Mouse (Mus musculus): ENCODE measurements around the gene Tusc2.

Tusc2 gene

DNA sequence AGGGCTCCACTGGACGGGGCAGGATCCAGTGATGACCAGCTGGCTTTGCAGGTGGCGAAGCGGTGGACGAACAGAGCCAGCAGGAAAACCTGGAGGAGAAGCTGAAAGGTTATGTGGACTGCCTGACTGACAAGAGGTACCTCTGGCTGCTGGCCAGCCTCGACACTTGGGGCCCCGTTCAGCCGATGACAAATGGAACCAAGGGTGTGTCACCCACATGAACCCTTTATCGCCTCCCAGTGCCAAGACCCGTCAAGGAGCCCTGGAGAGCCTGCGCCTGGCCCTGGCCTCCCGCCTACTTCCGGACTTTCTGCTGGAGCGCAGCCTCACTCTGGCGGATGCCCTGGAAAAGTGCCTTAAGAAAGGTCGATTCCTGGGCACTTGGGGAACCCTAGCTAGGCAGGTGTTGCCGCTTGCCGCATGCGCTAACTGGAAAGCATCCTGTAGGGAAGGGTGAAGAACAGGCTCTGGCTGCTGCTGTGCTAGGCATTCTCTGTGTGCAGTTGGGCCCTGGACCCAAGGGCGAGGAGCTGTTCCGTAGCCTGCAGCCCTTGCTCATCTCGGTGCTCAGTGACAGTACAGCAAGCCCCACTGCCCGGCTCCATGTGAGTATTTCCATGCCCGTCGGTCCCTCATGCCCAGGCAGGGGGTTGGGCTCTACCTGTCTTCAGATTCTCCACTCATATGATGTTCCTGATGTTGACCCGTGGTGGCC is 27.2 kb downstream of the Tusc2 start:
- peak in 1 of 2 experiments; percentile 49 for DNase-seq

DNA sequence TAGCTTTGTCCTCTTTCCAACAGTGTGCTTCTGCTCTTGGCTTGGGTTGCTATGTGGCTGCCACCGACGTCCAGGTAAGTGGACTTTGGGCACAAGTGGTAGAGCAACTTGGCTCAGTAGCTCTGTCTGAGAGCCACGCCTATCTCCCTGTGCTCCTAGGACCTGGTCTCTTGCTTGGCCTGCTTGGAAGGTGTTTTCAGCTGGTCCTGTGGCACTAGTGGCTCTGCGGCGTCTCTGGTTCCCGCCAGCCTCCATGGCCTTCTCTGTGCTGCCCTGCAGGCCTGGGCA is 27.7 kb downstream of the Tusc2 start:
- no peak for DNase-seq

DNA sequence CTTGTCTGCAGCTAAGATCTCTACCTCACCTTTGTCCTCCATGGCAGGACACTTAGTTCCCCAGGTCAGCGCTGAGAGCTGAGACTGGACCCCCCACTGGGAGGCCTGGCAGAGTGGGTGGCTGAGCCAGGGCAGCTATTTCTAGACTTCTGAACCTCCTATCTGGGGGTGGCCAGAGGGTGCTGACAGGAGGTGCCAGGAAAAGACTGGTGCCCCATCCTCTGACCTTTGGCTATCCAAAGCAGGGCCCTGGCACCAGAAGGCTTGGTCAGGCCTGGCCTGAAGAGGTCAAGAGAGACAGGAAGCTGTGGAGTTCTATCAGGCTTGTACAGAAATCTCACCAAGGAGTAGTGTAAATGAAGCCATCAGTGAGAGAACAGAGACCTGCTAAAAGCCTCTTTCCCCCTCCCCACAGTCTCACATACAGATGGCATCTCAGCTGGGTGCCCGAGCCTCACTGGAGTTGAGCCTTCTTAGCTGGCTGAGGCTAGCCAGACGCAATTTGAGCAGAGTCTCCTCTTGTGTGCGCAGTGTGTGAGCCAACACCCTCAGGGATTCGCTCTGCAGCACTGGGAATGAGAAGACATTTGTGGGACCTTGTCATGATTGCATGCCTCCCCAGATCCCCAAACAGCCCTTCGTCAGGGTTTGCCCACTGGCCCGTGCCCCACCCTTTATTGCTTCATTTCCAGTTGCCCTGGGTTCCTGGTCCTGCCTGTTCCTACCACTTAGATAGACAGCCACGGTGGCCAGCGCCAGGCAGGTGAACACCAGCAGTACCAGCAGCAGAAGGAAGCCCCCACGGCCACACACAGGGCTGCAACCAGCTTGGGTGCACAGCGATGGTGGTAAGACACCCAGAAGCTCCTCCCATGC is 30.3 kb downstream of the Tusc2 start:
- DNase-seq, result no peak

DNA sequence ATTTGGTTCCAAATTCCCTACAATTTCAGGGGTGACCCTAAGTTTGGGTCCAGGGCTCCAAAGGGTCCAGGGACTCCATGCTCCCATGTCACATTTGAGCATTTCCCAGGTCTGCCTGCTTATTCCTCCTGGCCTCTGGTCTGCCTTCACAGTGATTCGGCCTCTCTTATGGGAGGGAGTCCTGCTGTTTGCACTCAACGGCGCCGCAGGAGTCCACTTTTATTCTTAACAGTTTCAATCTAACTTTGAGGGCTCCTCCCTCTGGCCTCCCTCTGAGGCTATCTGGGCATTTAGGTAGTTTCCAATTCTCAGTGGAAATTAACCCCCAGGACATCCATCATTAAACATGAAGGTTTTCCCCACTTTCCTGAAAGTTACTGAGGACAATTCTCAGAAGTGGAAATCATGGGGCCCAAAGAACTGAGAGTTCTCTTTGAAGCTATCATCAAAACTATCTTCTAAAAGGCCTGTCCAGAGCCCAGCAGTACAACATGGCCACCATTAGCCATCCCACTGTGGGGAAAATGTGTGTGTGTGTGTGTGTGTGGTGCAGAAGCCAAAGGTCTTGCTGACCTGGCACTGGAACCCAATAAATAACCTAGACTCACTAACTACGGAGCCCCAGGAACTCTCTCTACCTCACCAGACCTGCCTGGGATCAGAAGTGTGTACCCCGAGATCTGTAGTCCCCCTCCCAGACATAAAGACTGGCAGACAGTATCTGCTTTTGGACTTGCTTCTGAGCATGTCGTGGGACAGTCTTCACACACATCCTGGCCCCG is 31.4 kb downstream of the Tusc2 start:
- DNase-seq, result no peak

DNA sequence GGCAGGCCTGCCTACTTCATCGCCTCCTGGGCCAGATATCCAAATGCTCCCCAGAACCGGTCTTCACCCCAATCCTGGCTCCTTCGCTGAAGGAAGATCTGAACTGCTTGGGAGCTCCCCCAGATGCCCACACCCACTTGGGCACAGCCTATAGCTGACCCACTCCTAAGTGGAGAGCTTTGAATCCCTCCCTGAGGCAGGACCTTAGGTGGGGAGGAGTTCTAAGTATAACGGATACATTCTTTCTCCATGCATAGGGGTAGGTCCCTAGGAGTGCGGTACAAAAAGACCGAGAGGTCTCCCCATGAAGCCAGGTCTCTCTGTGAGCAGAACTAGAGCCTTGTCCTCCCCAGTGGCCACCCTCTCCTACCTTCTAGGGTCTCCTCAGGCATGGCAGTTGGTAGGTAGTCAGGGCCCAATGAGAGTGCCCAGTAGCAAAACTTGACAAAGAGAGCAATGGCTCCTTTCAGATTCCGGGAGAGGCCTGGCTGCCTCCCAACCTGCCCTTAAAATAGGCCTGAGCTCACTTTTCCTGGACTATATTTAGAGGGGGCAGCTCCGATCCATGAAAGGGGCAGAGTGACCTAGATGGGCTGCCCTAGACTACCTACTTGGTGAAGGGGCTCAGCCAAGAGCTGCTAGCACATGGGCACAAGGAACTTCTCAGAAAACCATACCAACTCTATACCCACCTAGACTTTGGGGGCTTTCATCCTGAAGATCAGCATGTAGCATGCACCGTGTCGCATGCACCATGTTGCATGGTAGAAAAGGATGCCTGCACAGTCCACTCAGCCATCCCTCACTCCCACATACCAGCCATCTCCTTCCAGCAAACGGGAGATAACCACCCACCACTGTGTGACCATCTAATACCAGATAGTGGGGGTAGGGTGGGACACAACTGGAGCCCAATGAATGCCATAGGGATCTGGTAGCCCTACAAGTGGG is 33.8 kb downstream of the Tusc2 start:
- no peak for DNase-seq

DNA sequence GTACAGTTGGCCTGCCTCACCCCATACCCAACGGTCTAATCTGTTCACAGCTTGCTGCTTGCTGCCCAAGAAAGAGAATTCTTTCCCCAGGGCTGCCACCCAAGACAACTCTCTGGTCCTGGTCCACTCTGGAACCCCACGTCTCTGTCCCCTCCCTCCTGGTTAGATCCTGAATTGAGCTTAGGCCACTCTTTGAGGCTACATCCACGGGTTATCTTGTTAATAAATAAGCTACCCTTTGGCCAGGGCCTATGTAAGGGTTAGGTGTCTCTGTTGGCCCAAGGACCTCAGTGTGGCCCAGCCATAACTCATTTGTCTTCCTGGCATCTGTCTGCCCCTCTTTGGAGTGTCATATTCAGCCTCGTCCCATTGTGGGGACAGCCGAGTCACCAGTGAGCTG is 35.3 kb downstream of the Tusc2 start:
- DNase-seq, result no peak

DNA sequence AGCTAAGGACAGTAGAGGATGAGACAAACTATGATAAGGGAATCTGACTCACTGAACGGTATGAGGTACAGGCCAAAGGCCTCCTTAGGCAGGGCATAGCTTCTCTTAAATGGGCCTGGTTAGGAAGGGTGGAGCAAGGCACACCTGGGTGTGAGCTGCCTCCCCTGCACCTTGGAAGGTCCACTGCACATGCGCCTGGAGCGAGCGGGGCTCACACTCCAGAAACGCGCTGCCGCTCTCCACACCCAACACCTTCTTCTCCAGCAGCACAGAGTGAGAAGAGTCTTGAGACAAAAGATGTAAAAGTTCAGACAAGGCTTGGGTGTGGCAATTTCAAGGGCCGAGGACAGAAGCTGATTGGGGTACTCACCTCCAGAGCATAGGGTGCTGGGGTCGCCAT is 36.4 kb downstream of the Tusc2 start:
- DNase-seq, result no peak

DNA sequence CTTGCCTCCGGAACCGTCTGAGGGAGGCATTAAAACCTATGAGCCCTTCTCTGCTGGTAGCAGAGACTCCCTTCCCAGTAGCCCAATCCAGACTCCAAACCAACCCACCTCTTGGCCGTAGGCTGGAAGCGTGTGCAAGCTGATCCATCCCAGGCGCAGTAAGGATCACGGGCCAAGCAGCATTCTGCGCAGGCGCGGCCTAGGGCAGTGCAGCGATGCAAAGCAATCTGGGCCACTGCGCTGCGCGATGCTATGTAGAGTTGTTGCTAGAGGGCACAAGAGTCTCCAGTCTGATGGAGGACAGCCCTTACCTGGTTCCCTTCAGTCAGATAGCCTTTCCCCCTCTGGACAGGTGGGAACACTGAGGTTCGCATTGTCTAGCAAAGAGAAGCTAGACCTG is 36.8 kb downstream of the Tusc2 start:
- DNase-seq, result peak; percentile 62 to 69

DNA sequence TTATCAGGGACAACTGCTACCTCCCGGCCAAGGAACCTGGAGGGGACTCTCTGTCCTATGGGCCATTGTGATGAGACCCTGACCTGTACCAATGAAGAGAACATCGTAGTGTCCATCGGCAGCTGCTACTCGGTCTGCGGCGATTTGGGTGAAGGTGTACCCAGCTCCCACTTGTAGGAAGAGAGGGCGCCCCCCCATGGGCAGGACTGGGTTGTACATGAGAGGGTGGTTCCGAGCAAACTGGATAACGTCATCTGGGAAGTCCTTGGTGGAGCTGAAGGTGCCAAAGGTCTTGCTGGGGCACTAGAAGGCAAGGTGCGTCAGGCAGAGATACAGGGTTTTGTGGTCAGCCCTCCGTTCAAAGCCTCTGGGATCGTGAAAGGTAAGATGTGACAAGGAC is 37.7 kb downstream of the Tusc2 start:
- peak; percentile 47 to 53 for DNase-seq

DNA sequence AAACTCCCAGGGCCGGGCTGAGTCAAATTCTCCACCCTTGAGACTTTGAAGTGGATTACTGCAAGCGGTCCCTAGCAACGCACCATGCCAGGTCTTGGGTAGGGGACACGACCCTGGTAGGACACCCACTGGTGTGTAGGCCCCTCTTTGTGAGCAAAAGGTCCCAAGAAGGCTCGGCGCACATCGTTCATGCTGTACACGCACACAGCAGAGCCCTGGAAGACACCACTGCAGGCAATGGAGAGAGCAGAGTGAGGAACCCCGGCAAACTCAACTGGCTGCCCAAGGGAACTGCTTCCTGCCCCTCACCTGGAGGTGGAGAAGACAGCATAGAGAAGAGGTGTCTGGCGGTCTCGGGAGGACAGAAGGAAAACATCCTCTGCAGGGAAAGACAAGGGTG is 38.2 kb downstream of the Tusc2 start:
- no peak for DNase-seq

DNA sequence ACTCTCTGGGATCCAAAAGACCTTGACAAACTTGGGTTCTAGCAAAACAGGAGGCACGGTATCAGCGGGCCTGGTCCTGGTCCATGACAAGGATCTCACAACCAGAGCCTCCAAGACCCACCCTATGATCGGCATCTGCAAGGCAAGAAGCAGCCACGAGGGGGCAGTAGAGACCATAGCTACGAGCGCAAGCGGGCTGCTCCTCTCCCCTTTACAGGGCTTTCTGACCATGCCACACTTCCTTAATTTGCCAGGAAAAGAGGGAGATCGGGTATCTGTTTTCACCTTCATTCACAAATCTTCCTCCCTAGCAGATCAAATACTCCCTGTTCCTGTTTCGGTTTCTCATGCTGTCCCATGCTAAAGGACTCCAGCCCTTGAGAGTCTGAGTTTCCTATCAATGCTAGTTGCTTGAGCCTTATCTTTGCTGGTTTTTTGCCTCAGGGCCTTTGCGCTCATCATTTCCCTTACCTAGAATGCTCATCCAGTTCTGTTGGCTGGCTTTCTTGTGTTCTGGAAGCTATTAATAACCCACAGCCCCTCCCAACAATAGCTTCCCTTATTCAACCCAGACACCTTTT is 39.1 kb downstream of the Tusc2 start:
- DNase-seq, result peak; percentile 96 to 99

DNA sequence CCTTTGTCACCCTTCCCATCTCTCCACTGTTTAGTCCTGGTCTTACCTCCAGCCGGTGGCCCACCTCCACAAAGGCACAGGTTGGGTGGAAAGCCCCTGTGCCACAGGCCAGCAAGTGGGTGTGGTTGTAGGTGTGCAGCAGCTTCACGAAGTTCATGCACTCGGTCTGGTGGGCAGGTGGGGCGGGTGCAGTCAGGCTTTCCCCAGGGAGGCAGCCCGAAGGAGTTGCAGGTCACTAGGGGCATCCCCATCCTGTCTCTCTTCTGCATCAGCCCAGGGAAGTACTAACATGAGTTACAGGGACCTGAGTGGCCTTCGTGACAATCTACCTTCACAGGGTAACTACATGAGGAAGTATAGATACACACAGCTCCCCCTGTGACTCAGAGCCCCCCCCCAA is 40.2 kb downstream of the Tusc2 start:
- no peak for DNase-seq

DNA sequence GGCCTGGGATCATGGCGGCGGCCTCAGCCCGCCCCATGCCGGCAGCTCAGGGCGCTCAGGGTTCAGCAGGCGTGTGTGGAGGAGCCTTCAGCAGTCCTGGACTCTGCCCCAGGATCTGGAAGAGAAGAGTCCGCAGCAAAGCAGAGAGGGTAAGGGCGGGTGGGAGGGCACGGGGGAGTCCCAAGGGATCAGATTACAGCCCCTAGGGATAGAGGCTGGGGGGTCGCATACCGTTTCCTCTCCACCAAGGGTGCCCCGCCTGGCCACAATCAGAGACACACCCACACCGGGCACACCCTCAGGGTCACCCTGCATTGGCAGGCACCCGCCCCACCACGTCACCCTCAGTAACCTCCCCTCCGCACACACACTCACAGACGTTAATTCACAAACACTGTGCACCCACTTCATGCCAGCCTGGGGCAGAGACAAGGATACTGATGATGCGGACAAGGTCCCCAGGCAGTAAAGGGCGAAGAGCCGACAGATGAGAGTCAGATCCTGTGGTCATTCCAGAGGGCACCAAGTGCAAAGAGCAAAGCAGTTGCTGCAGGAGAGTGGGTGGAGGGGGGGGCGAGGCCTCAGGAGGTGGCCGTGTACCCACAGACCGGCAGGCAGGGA is 42.1 kb downstream of the Tusc2 start:
- peak; percentile 66 to 81 for DNase-seq

DNA sequence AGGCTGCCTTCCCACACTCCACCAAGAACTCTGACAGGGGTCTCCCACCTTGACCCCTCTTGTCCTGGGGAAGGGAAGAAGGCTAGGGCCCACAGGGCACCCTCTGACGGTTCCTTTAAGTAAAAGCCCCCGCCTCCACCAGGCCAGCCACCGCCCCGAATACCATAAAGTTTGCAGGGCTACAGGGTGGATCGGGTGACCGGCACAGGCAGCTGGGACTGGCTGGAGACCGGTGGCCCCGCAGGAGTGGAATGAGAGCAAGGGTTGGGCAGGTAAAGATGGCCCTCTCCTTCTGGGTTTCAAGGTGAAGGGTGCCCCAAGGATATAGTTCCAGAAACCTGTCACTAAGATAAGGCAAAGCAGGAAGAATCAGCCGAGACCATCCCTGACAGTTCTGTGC is 43.5 kb downstream of the Tusc2 start:
- DNase-seq, result peak; percentile 67 to 79

DNA sequence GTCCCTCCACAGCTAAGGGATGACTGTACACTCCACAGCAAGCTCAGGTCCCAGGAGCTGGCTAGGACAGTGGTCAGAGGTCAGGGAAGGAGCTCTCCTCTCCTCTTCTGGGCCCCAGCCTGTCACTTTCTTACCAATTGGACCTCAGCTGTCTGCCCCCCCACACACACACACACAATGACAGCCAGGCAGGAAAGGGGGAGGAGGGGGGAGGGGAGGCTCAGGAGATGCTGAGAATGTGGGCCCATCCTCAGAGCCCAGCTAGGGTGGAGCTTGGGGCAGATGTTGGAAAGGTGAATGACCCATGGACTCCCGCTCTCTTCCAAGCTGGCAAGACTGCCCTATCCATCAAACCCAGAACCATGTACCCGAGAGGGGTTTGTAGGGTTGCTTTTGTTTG is 44.0 kb downstream of the Tusc2 start:
- peak in 1 of 2 experiments; percentile 57 for DNase-seq

DNA sequence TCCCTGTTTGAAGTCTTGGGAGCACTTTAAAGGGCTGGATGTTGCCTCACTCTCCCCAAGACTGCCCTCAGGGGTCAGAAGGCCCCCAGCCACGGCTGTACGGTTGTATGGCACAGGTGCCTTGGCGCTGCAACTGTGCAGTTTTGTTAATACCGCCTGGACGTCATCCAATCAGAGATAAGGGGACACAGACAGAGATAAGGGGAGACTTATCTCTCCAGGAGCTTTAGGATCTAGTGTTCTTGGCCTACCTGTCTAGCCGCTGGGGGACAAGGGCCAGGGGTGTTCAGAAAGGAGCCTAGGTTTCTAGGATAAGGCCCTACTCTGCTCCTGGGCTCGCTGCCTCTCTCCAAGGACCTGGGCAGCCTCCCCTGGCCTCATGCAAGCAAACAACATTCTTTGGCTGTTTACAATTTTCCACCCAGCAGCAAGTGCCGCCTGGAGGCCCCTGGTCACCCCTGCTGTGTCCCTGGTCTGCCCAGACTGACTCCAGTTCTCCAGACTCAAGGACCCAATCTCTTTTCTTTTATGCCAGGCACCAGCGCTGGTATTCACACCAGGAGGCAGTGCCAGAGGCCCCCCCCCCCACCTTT is 44.7 kb downstream of the Tusc2 start:
- DNase-seq, result no peak

DNA sequence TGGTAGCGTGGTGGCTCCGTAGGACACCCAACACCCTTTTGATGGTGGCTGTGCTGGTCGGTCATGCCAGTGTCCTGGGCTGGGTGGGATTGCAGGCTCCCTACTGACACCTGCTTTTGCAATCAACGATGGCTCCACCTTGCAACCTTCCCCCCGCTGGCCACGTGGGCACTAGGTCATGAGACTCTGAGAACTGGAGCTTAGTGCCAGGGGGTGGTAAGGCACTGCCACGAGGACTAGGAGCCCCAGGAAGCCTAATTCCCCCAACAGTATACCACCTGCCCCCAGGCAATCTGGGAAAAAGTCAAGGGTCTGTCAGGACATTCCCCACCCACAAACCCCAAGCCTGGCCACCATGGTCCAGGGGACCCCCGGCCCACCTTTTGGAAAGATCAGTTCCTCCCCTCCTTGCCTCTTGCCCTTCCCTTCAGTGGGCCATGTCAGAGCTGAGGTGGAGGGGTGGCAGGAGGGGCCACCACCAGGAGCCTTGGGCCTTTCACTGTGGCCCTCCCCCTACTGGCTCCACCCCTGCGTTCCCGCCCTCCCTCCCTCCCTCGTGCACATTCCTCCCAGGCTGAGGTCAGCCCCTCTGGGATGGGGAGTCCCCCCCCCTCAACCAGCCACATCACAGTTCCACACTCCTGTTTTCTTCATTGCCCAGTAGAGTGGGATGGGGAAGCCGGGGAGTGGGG is 45.8 kb downstream of the Tusc2 start, which contains the start of gene Sema3b:
Gene Sema3b, minus strand, starts transcription at position 489 of the 692 bp plus-strand sequence.
- DNase-seq, result peak; percentile 52 to 70

DNA sequence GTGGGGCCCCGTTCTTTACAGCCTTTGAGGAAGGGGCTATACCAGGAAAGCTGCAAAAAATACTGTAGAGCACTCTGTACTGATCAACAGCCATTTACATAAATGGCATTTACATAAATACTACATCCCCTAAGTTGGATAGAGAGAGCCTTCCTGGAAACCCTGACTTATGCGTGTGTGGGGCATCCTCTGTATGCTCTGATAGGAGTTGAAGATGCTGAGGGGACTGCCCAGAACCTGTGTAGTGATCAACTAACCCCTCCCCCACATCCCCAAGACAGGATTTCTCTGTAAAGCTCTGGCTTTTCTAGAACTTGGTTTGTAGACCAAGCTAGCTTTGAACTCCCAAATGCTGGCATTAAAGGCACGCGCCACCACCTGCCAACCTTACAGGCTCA is 46.4 kb downstream of the Tusc2 start:
- DNase-seq, result no peak

DNA sequence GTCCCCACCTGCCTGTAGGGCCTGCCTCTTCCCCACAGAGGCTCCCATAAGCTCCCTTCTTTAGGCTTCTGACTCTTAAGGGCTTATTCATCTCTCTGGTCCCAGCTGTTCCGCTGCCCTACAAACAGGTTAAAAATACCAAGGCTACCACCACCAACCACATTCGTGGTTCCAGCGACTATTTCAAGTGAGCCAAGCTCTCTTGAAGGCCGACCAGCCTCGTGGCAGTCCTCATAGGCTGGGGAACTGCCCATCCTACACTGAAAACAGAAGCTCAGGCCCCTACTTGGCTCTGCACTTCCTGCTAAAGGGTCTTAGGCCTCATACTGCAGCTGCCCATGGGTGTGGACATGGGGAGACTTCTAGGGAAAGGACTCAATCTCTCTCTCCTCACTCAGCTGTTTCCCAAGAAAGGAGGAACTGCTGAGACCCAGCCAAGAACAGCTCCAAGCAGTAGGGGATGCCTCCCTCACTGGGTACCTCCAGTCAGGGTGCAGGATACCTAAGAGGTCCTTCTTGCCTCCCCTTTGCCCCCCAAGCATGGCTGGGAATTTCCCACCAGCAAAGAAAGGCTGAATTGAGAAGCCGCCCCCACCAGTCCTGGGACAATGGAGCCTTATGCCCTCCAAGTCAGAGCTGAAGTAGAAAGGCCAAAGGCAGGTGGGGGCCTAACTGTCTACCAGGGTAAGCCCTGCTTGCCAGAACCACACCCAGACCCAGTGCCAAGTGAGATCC is 48.6 kb downstream of the Tusc2 start:
- DNase-seq, result peak in 1 of 2 experiments; percentile 31
